Mouse (Mus musculus) MN1 (cell line): ENCODE data around the gene Ddost.

Experiments
- DNase-seq: peaks from one replicate; pipeline ENCODE4 v3.0.0-alpha.2; 2016; ENCODE audit warnings: low spot score

The Ddost gene

DNA sequence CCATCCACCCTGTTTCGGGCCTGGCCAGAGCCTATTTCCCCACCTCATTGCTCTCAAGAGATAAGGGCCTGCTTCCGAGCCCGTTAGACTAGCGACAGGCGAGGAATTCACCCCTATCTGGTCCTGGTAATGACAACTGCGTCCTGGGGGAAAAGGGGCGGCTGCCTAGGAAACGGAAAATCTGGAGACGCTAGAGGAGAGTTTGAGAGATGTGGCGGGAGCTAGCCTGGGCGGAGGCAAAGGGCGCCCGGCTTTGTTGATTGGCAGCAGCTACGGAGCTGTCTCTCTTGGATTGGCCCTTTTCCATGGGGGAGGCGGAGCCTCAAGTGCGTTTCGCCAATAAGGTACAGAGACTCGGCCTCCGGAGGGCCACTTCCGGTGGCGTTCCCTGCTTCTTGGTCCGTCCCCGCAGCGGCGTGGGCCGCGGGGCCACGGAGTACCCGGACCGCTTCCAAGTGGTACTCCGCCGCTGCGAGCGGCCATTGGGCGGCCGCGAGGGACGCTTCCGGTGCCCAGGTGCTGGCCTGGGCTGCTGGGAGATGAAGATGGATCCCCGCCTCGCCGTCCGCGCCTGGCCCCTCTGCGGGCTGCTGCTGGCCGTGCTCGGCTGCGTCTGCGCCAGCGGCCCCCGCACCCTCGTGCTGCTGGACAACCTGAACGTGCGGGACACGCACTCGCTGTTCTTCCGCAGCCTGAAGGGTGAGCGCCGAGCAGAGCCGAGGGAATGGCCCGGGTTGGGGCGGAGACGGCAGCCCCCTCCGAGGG lies at the start of gene Ddost:
Gene Ddost, plus strand, starts transcription at position 391 of the 765 bp plus-strand sequence.
- peak; percentile 99 for DNase-seq

DNA sequence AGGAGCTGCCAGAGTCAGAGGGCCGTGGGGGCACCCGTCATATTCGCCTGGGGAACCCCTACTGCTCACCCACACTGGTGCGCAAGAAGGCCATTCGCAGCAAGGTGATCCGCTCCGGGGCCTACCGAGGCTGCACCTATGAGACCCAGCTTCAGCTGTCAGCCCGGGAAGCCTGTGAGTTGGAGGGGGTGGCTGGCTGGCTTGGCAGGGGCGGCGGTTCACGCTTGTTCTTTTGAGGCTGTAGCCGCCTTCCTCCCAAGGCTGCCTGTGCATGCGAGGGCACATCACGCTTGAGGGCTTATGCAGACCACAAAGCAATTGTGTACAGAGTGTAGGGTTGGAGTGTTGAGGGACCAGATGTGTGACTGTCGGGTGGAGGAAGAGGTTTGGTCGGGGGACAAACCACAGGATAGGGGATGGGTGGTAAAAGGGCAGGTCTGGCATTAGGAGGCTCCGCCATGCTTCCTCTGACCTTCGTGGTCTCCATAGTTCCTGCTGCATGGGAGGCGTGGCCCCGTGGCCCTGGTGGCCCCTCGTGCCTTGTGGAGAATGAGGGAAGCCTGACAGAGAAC lies 47.3 kb upstream of the Ddost start:
- no peak for DNase-seq

DNA sequence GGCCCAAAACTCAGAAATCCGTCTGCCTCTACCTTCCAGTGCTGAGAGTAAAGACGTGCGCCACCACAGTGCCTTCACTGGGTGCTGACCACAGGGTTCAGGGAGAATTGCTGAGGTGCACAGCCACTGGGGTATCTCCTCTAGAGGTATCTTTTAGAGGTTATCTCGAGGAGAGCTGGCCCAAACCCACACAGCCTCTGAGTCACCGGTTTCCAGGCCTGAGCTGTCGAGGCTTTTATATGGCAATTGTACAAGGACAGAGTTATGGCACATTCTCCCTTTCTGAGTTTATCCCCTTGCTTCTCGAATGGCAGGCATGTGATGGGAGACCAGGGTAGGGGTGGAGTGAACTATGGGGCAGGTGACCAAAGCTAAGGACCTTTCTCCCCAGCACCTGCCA lies 45.9 kb upstream of the Ddost start:
- DNase-seq = no peak

DNA sequence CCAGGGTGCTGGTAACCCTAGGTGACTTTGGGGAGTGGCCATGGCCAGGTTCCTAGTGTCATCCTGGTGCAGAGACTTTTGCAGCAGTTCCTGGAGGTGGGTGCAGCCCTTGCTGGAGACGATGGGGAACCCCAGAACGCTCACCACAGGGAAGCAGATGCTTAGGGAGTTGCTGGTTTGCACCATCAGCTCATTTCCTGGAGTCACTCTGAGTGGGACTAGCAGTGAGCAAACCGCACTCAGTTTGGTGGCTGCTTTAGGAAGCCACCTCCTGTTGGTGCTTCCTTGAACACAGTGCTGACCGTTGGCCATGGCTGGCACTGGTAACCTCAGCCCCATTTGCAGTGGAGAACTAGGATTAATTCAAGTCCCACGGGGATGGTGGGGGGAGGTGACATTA lies 45.0 kb upstream of the Ddost start:
- DNase-seq = no peak

DNA sequence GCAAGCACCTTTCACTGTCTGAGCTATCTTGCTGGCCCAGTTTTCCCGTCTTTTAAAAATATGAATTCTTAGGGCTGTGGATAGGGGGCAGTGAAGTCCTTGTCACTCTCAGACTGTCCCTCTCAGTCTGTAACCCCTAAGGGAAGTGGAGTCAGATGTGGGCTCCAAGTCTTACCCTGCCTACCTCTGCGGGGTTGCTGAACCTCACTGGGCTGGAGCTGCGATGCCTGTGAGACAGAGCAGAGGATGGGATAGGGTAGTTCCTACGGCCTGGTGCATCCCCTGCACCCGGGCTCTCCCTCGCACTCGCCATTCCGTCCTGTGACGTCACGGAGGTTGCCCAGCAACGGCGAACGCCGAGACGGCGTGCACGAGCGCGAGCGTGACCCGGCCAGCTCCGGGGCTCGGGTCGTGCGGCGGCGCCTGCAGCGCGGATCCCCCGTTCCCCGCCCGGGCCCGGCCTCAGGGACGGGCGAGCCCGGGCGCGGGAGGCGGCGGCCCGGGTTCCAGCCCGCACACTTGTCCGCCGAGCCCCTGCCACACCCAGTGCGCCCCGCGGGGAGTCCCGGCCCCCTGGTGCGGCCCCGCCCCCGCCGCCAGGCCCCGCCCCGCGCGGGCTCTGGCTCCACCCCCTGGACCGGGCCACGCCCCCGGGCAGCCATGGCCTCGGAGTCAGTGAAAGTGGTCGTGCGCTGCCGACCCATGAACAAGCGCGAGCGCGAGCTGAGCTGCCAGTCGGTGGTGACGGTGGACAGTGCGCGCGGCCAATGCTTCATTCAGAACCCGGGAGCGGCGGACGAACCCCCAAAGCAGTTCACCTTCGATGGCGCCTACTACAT lies 42.5 kb upstream of the Ddost start:
- DNase-seq = no peak

DNA sequence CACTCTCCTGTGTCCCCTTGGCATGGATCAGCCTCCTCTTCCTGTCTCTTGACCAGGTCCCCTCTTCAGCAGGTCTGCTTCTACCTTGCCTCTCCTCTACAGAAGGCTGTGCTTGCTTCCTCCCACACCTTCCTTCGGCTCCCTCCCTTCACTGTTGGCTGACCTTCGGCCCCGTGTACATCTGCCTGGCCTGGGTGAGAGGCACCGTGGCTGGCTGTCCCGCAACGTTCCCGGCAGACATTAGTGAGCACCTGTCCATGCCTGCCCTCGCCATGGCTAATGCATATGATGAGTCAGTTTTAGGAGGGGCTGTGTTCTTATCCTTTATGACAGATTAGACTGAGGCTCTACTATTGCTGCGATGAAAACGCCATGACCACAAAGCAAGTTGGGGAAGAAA lies 36.7 kb upstream of the Ddost start:
- no peak for DNase-seq

DNA sequence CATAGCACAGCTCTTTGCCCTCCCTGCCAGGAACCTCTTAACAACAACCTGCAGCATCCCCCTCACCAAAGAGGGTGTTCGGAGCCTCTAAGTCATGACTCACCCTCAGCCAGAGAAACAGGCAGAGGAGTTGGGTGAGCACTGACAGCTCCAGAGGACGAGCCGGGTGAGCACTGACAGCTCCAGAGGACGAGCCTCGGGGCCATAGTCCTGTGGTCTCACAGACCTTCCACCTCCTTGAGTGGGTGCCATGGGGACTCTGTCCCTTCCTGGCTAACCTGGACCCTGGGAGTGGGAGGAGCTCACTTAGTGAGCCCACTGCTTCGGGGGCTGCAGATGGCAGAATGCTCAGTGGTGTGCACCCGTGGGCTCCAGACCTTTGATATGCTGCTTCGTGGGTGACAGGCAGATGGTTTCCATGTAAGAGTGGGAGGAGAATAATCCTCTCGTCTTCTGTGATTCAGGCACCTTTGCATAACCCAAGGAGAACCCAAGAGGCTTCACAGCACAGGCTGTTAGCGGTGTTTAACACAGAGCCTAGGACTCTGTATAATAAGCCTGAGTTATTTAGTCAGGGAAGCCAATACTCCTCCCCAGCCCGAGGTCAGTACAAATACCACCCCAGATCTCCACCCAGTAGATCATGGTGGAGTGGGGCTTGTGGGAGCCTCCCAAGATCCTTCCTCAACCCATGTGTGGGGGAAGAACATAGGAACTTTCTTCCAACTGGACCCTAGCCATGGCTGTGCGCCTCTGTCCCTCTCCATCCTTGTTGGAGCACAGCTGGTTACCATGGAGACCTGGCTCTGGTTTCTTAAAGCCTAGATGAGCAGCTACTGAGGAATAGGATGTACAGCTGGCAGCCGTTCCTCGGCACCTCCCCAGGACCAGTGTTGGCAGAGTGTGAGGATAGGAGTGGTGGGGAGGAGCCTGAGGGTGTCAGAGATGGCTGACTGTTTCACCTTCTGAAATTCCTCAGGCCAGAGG lies 32.2 kb upstream of the Ddost start:
- peak; percentile 52 for DNase-seq

DNA sequence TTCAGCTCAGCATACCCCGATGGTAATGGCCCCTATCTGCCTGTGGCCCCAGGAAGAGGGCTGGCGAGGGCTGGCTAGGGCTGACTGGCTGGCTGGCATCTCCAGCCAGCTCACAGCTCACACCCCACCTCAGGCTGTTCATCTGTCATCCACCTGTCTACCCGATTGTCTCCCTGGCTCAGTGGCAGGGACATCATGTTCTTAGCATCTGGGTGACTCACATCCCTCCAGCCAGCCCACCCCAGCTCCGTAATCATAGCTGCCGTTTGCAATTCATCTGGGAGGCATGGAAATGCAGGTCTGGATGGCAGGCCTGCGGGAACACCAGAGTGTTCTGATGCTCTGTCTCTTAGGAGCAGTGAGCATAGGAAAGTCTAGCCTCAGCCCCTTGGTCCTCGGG lies 26.2 kb upstream of the Ddost start:
- DNase-seq = peak; percentile 20

DNA sequence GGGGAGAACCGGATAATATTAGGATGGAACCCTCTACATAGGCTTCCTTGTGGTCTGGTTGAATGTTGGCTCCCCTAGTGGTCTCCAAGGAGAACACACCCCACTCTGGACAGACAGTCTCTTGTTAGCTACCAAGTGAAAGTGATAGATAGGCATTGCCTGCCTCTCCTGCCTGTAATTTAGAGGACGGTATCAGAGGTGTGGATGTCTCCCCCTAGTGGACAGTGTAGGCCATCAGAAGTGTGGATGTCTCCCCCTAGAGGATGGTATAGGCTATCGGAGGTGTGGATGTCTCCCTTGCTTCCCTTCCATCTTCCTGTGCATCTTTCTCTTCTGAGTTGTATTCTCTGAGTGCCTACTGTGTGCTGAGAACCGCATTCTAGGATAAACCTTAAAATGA lies 21.7 kb upstream of the Ddost start:
- peak; percentile 86 for DNase-seq

DNA sequence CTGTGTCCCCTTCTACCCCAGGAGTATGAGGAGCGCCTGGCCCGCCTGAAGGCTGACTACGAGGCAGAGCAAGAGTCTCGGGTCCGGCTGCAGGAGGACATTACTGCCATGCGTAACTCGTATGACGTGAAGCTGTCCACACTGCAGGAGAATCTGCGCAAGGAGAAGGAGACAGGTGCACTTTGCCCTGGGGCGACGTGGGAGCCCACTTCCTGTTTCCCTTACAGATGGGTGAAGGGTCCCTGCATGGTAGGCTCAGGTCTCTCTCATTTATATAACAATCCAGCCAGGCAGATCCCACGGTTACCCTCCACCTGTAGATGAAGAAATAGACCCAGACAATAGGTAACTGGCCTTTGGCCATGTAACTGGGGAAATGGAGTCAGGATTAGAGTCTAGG lies 18.1 kb upstream of the Ddost start:
- no peak for DNase-seq

DNA sequence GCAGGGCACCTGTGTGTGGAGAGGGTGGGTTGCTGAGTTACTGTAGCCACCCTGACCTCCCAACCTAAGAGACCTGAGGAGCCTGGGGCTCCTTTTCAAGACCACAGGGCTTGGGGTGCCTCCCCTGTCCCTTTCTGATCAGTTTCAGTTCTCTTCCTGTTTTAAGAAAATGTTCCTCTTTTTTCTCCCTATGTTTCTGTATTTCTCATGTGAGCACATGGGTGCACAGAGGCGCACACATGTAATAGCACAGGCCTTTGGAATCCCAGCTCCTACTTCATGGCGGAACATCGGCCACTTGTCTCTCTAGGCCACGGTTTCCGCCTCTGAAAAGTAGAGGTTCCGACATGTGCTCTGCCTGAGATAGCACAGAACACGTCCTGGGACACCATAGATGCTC lies 15.8 kb upstream of the Ddost start:
- no peak for DNase-seq

DNA sequence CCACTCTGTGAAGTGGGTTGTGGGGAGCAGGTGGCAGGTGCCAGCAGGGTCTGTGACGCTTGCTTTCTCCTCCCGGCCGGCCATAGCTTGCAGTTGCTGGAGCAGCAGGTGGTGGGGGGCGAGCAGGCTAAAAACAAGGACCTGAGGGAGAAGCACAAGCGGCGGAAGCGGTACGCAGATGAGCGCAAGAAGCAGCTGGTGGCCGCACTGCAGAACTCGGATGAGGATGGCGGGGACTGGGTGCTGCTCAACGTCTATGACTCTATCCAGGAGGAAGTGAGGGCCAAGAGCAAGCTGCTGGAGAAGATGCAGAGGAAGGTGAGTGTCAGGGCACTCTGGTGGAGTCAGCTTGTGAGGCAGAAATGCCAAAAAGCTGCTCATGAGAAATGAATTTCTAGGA lies 12.5 kb upstream of the Ddost start:
- no peak for DNase-seq

DNA sequence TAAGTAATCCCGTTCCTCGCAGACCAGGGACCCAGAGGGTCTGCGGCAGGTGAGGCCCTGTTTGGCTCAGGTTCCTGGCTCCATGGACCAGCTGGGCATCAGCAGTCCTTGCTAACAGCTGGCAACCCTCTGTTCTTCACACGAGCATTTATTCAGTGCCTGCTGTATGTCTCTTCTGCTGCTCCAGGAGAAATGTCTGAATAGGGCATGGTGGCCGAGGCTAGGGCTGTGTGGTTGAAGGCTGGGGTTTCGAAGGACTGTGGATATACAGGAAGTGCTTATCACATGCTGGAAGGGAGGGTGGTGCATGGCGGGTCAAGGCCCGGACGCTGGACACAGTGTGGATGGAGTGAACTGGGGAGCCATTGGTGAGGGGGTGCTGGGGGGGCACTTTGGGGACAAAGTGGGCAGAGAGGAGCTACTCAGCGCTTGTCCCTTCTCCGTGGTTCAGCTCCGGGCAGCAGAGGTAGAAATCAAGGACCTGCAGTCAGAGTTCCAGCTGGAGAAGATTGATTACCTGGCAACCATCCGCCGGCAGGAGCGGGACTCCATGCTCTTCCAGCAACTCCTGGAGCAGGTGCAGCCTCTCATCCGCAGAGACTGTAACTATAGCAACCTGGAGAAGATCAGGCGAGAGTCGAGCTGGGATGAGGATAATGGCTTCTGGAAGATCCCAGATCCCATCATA lies 11.1 kb upstream of the Ddost start:
- peak; percentile 83 for DNase-seq

DNA sequence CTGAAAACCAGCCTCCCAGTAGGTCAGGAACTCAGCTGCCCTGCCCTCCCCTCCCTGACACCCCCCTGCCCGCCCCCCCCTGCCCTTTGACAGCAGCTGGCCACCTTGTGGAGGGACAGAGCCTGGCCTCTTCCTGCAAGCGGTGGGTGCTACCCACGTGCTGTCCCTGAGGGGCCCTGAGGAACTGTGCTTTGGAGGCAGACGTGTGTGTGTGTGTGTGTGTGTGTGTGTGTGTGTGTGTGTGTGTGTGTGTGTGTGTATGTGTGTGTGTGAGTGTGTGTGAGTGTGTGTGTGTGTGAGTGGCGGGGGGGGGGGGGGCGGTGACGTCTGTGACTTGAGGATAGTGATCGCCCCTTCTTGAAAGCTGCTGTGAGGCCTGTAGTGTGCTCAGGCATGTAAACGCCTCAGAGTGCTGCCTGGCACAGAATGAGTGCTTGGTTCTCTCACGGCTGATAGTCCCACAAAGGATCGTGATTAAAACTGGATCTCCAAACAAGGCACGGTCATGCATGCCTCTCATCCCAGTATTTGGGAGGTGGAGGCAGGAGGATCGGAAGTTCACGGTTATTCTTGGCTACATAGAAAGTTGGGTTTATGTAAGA lies 10.5 kb upstream of the Ddost start:
- DNase-seq = no peak

DNA sequence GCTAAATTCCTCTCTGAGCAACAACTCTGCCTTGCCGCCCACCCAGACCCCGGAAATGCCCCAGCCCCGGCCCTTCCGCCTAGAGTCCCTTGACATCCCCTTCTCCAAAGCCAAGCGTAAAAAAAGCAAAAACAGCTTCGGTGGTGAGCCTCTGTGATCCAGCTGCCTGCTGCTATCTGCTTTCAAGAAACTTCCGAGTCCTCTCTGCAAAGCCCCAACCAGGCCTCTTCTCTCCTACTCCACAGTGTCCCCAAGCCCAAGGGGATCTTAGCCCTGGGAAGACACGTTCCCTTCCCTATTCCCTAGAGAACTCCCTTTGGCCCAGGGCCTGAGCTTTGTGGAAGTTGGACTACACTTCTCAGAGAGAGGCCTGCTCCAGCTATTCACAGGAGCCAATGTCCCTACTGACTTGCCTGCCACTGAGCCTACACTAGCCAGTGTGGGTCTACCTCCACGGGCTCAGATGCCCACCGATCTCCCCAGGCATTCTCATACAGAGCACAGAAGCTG lies 3.2 kb upstream of the Ddost start:
- DNase-seq = no peak

DNA sequence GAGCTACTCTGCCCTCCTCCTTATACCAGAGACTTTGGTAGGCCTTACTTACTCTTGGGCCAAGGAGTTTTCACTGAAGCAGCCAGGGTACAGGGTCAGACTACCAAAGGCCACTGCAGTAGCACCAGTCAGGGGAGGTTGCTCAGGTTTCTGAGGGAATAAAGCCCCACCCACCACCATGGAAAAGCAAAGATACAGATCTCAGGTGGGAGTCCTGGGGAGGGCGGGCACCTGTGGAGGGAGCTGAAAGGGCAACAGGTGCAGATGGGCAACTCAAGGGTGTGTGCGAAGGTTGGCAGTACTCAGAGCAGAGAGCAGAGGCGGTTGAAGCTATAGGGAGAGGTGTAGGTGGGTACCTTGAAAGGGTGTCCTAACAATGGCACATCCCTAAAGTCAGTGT lies 1.5 kb upstream of the Ddost start:
- no peak for DNase-seq

DNA sequence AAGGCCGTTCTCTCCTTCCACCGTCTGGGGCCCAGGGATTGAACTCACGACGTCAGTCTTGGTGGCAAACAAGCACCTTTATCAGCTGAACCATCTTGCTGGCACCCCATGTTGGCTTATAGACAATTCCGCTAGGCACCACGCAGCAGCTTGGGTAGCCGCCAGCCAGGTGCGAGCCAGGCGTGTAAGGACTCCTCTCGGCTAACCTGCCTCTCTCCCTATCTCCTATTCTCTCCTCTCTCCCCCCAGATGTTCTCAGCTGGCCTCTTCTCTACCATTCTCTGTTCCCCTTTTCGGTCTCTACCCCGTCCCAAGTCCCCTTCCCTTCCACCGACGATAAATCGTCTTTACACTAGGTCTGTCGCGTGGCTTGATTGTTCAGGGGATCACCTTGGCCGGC lies 788 bp upstream of the Ddost start:
- no peak for DNase-seq

DNA sequence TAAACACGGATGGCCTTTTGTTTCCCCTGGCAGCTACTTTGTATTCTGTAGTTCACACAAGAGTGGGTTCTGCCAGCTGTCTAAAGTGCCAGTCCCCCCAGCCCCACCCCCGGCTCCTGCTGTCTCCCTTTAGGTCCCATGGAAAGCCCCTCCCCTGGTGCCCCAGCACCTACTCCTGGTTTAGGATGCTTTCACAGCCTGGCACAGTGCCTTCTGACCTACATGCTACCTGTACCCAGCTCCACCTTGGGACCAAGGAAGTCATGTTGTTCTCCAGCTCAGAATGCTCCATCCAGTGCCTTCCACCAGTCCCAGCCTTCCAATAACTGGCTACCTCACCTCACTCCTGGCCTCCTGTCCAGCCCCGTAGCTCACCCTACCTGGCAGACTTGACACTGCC lies 2.5 kb downstream of the Ddost start:
- DNase-seq = no peak

DNA sequence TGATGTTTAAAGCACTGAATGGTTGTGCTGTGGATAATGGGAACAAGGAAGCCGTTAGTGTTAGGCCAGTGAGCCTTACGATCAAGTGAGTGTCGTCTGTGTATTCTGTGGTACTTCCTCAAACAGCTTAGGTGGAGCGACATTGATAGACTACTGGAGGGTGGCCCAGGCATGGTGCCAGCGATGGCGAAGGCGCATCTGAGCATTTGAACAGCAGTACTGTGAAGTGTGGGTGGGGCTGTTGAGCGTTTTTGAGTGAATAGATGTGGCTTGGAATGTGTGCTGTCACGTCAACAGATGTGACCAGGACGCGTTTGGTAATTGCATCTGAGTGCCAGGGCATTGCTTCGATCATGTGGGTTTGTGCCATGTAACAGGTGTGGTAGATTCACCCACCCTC lies 3.2 kb downstream of the Ddost start:
- no peak for DNase-seq

DNA sequence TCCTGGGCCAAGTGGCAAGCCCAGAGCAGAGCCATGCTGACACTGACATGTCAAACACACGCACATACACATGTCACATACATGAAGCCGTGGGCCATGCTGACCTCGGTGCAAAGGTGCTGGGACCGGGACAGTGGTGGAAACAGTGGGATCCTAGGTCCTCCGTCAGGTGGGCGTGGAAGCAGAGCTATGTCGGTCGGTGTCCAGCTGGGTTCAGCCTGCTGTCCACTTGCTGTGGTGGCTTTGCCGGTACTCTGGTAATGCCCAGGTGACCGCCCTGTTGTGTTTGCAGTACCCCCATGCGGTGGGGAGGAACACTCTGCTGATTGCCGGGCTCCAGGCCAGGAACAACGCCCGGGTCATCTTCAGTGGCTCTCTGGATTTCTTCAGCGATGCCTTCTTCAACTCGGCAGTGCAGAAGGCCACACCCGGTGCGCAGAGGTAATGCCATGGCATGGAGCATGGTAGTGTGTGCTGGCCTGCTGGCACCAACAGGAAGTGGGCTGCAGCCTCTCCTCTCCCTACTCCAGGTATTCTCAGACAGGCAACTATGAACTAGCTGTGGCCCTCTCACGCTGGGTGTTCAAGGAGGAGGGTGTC lies 5.9 kb downstream of the Ddost start:
- DNase-seq = no peak
